Mouse (Mus musculus) kidney, adult 2 months (tissue): ENCODE results near the gene Ttc30a1. TPM values are rescaled to one million over a fixed set of nuclear protein-coding genes. Genes with fewer than 3 reads are reported as not detected.

Experiments used
- DNase-seq: peaks from one replicate; pipeline ENCODE4 v3.0.0; 2021
- H3K27ac ChIP-seq: fragments of 200-500 bp; 2 replicates; pipeline ENCODE4 v1.5.1; 2012; ENCODE audit warnings: low read depth, low read length, control low read depth, inconsistent platforms; ENCODE audit not compliant: insufficient read depth
- H3K27me3 ChIP-seq: fragments of 200-500 bp; replicated peaks from 2 replicates; pipeline ENCODE4 v1.6.1; 2012; ENCODE audit warnings: mild to moderate bottlenecking, moderate library complexity, low read length, inconsistent platforms; ENCODE audit not compliant: control insufficient read depth, insufficient read depth
- H3K36me3 ChIP-seq: fragments of 200-500 bp; 2 replicates; pipeline ENCODE4 v1.6.1; 2012; ENCODE audit warnings: mild to moderate bottlenecking, moderate library complexity, low read length, inconsistent platforms; ENCODE audit not compliant: control insufficient read depth, insufficient read depth
- H3K4me1 ChIP-seq: fragments of 200-500 bp; 2 replicates; pipeline ENCODE4 v1.6.1; 2011; ENCODE audit warnings: low read length; ENCODE audit not compliant: control insufficient read depth, insufficient read depth
- H3K4me3 ChIP-seq: fragments of 200-500 bp; 2 replicates; pipeline ENCODE4 v1.5.1; 2011; ENCODE audit warnings: mild to moderate bottlenecking, low read depth, low read length, control low read depth; ENCODE audit not compliant: insufficient read depth
- CTCF ChIP-seq: fragments of 200-500 bp; conservative IDR thresholded peaks from 2 replicates; pipeline ENCODE4 v1.5.1; 2011; ENCODE audit warnings: low read depth, mild to moderate bottlenecking, control low read depth, low read length, moderate library complexity, mixed read lengths; ENCODE audit not compliant: insufficient read depth, insufficient read length
- POLR2A ChIP-seq: fragments of 200-500 bp; IDR thresholded peaks from one replicate; pipeline ENCODE4 v1.6.1; 2011; ENCODE audit warnings: low read depth, low read length, control low read depth
- WGBS: fragments of 180-500 bp; shearing (Covaris S2); methylation state at CpG from one replicate; pipeline ENCODE4 v1.1.7; 2018; 5-methylcytosine and 5-hydroxymethylcytosine counted together
- polyA plus RNA-seq: library from polyadenylated mRNA; depleted of rRNA; stranded (reverse); fragments of >200 nt; gene quantifications from 2 replicates; pipeline ENCODE4 v1.2.3, GENCODE M21; 2012

Ttc30a1 gene
- polyA plus RNA-seq, 1 experiment: 2.8 TPM

- peak; percentile 63 for DNase-seq
- H3K27me3 ChIP-seq: no peaks in the 10 kb centered on the region
- no peak overlapping the region for H3K4me3 ChIP-seq
- H3K27ac ChIP-seq: no peak overlapping the region
- no peaks in the 10 kb centered on the region for H3K36me3 ChIP-seq
- peak; percentile 62 for TF ChIP-seq CTCF
- no peak for TF ChIP-seq POLR2A
- H3K4me1 ChIP-seq: no peaks in the 10 kb centered on the region
- WGBS: 12% methylated on average over 14 of the region's 14 CpGs
These were observed 17.3 kb downstream of the Ttc30a1 start for GRCm38 (mm10) chr2:75964512-75964911.

- Histone ChIP-seq H3K4me1 (no peaks in the 10 kb centered on the region), H3K27me3 (no peaks in the 10 kb centered on the region), H3K4me3 (no peak overlapping the region), H3K36me3 (no peaks in the 10 kb centered on the region), H3K27ac (no peak overlapping the region)
- WGBS: 71% methylated on average over 5 of the region's 5 CpGs
- DNase-seq: no peak
- no peak for TF ChIP-seq POLR2A
- TF ChIP-seq CTCF: no peak
These were observed 17.7 kb downstream of the Ttc30a1 start for GRCm38 (mm10) chr2:75964051-75964450.

DNA sequence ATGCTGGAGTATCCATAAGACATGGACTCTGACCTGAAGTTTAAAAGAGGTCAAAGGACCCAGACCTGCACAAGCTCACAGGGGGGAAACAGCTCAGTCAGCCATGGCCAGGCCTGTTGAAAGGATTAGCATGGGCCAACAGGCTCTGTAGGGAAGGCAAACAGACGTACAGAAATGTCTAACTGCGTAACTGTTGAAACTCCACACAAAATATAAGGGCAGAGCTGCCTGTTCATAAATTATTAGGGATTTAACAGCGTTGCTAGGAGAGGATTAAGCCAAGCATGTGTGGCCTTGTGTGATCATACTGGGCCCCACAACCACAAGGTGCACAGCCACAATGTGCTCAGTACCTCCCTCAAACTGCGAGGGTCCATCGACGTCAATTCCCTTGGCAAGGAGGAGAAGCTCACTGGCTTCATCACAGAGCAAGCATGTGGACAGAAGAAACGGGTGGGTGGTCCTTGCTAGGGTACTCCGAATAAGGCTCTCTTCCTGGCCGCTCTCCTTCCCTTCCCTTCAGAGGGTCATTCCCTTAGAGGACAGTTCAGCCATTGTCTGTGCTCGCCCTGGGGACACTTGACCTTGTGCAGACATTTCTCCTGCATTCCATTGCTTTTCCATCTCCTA, 18.4 kb downstream of the Ttc30a1 start:
- Histone ChIP-seq H3K4me3 (no peak overlapping the region), H3K27me3 (no peaks in the 10 kb centered on the region), H3K4me1 (no peaks in the 10 kb centered on the region), H3K27ac (no peak overlapping the region), H3K36me3 (no peaks in the 10 kb centered on the region)
- no peak for DNase-seq
- WGBS: 85% methylated on average over 10 of the region's 10 CpGs
- TF ChIP-seq CTCF: no peak
- TF ChIP-seq POLR2A: no peak

GRCm38 (mm10) chr2:75960366-75961330, 21.1 kb downstream of the Ttc30a1 start:
- WGBS: 58% methylated on average over 15 of the region's 15 CpGs
- Histone ChIP-seq H3K27me3 (no peaks in the 10 kb centered on the region), H3K27ac (no peak overlapping the region; the same call in 1 of the 2 replicates), H3K4me1 (no peaks in the 10 kb centered on the region), H3K36me3 (no peaks in the 10 kb centered on the region), H3K4me3 (no peak overlapping the region)
- DNase-seq: peak; percentile 57
- no peak for TF ChIP-seq POLR2A
- TF ChIP-seq CTCF: no peak

- no peaks in the 10 kb centered on the region for H3K4me1 ChIP-seq
- DNase-seq: no peak
- H3K27ac ChIP-seq: no peak overlapping the region
- no peaks in the 10 kb centered on the region for H3K36me3 ChIP-seq
- 52% methylated on average over 15 of the region's 15 CpGs for WGBS
- H3K27me3 ChIP-seq: no peaks in the 10 kb centered on the region
- H3K4me3 ChIP-seq: no peak overlapping the region
- TF ChIP-seq CTCF (no peak), POLR2A (no peak)
These were observed 21.9 kb downstream of the Ttc30a1 start for GRCm38 (mm10) chr2:75959850-75960365.

DNA sequence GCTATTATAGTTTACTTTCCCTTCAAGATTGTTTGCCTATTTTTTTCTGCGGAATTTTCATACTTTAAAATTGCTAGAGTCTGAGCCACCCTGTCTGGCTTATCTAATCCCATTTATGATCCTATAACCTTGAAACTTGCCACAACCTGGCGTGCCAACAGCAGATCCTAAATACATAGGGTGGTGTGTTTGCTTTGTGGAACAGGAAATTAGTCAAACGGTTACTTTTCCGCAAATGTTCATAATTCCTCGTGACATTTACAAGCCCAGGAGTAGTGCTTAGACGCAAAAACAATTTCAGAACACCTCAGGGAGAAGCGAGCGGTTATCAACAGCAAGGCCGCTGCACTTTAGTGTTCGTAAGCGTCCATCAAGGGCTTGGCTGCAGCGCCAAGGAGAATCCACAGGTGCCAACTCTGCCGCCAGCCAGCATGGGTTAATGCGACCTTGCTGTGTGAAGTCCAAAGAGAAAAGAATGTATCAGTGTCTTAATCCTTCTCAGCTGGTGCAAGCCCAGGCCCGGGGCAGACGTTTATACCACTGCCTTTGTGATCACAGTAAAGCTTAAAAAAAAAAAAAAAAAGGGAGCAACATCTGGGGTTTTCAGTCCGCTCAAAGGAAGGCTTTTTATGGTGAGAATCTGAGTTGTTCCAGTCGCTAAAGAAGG, 22.5 kb downstream of the Ttc30a1 start:
- H3K27me3 ChIP-seq: no peaks in the 10 kb centered on the region
- WGBS: 64% methylated on average over 18 of the region's 18 CpGs
- TF ChIP-seq POLR2A (no peak), CTCF (no peak)
- no peak overlapping the region for H3K27ac ChIP-seq
- DNase-seq: no peak
- H3K36me3 ChIP-seq: no peaks in the 10 kb centered on the region
- no peaks in the 10 kb centered on the region for H3K4me1 ChIP-seq
- no peak overlapping the region for H3K4me3 ChIP-seq

GRCm38 (mm10) chr2:75955709-75956108, 26.1 kb downstream of the Ttc30a1 start:
- DNase-seq: no peak
- Histone ChIP-seq H3K4me3 (no peak overlapping the region), H3K36me3 (no peaks in the 10 kb centered on the region), H3K27me3 (no peaks in the 10 kb centered on the region), H3K27ac (no peak overlapping the region), H3K4me1 (no peaks in the 10 kb centered on the region)
- TF ChIP-seq CTCF (no peak), POLR2A (no peak)
- WGBS: 61% methylated on average over 14 of the region's 14 CpGs
